Mouse (Mus musculus): ENCODE data around the gene Dclk1.

Gene Dclk1

DNA sequence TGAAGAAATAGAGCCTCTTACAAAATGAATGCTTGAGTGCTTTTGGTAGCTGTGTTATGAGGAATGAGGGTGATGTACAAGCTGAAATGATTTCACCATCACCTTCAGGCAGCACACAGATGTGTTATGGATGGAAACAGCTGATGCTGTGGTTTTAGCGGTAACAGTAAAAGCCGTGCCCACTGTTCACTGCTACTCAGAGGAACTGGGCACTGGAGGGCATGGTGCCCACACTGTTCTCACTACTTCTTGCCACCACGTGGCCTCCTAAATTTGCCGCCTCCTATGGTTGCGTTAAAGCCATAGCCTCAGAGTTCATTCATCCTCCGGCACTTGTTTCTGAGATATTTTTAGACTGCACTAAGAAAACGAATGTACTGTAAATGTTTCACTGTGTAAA, 18.0 kb downstream of the Dclk1 start:
- DNase-seq (ENCODE audit: low read depth, low spot score) = no peak

DNA sequence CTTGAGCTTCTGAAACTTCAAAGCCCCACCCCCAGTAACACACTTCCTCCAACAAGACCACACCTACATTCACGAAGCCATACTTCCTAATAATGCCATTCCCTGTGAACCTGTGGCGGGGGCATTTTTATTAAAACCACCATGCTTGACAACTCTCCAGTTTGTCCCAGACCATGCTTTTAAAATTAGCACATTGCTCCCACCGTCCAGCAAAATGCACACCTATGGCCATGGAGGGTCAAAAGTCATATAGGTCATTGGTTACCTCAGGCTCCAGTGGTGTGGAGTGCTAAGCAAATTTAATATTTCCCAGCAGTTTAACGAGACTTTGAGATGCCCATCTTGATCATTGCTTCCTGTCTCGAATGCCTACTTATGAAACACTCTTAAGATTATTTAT, 23.9 kb downstream of the Dclk1 start:
- DNase-seq (ENCODE audit: low read depth, low spot score) = no peak

DNA sequence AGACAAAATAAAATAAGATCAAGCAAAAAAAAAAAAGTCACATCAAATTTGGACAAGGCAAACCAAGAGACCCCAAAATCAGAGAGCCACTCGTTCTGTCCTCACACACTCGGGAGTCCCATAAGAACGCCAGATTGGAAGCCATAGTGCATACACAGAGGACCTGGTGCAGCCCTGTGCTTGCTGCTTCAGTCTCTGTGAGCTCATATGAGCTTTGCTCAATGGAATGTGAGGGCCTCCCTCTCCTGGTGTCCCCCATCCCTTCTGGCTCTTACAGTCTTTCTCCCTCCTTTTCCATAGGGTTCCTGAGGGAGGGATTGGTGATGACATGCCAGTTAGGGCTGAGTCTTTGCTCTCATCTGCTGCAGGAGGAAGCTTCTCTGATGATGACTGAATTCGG, 27.6 kb downstream of the Dclk1 start:
- DNase-seq (ENCODE audit: low read depth, low spot score) = no peak

DNA sequence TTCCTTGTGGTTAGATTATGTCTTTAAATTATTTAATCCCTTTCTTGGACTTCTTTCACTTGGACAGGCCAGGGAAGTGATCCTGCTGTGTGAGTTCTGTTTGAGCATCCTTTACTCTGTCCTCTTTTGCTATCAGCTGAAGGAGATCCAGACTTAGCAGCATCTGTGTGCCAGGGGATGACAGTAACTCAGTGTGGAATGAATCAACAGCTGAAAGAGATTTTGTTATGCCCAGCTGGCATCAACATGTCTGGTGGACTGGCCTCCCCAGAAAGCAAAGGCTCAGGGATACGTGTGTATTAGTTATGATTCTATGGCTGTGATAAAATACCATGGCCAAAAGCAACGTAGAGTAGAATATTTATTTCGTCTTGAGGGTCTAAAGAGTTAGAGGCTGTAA, 28.2 kb downstream of the Dclk1 start:
- no peak for DNase-seq (ENCODE audit: low read depth, low spot score)

DNA sequence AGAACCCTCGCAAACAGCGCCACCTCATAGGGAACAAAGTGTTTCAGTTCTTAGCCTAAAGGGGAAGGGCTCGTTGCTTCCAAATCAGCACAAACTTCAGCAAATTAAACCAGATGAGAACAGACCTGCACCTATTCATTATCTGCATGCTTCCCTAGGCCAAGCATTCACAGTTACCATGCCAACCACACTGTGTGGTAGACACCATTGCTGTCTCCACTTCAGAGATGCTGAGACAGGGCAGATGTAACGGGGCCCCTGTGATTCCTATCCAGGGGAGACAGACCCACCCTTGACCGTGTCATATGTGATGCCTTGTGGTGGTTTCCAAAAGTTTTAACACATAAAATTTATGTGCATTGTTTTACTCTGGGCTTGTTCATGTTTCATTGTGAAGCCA, 28.8 kb downstream of the Dclk1 start:
- DNase-seq (ENCODE audit: low read depth, low spot score) = no peak

DNA sequence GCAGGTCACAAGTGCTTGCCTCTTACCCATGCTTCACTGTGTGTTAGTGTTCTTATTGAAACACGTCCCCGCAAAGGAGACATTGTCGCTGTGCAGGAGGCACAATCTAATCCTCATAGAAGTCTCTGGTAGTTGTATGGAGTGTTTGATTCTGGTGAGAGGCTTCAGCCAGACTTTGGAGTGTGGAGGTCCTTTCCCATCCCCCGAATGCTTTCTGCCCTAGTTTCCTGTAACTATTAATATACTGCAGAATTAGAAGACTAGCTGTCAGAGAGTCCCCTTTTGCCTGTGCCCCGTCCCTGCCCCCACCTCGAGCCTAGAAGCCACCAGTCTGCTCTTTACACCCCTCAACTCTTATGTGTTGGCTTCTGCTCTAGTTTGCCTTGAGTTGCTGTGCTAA, 30.4 kb downstream of the Dclk1 start:
- DNase-seq (ENCODE audit: low read depth, low spot score) = no peak

DNA sequence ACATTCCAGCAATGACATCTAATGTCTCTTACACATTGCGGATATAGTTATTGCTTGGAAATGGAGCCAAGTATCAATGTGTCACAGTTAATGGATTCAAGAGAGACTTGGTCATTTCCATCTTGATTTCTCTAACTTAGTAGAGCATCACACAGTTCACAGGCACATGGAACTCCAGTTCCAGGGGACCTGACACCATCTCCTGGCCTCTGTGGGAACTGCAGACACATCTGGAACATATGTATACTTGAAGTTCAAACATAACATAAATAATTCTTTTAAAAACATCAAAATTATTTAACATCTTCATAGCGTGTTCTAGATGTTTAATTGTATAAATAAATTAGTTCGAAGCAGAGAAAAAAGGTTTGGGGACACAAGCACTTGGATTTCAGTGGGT, 34.3 kb downstream of the Dclk1 start:
- DNase-seq (ENCODE audit: low read depth, low spot score) = no peak

GRCm38 (mm10) chr3:55276851-55277250, 34.7 kb downstream of the Dclk1 start:
- DNase-seq (ENCODE audit: low read depth, low spot score) = no peak

- DNase-seq (ENCODE audit: low read depth, low spot score) = no peak
These were observed 35.7 kb downstream of the Dclk1 start for GRCm38 (mm10) chr3:55277829-55278228.

- DNase-seq (ENCODE audit: low read depth, low spot score) = no peak
These were observed 37.8 kb downstream of the Dclk1 start for GRCm38 (mm10) chr3:55279923-55280322.

DNA sequence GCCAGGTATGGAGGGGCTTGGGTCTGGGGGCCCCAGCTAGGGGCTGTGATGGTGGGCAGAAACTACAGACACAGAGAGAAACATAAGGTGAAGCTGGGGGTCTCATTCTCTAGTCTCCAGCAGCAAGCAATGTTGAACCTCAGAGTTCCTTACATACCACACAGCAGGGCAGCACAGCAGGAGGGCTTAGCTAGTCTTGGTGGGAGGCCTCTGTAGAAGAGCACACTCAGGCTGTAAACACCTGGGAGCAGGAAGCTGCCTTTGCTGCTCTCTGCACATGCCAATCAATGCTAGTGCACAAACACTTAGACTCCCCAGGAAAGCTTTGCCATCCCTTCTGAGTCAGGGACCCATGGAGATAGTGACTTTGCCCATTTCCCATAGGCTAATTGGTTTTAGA, 38.3 kb downstream of the Dclk1 start:
- DNase-seq (ENCODE audit: low read depth, low spot score) = no peak

DNA sequence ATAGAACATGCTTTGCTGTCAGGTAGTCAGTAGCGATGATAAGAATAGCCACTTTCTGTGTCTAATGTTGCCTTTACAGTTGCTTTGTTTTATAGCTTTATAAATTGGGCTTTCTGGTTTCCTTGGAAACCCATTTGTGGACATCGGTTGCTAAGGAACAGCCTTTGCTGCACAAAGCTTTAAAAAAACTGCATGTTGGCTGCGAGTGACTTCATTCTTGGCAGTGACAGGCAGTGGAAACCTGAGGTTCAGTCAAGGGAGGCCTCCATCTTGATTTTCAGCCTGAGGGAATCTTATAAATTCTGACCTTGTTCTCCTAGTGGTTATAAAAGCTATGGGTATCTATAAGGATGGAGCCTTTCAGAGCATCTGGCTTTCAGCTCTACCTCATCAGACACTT, 42.1 kb downstream of the Dclk1 start:
- peak; percentile 81 for DNase-seq (ENCODE audit: low read depth, low spot score)

DNA sequence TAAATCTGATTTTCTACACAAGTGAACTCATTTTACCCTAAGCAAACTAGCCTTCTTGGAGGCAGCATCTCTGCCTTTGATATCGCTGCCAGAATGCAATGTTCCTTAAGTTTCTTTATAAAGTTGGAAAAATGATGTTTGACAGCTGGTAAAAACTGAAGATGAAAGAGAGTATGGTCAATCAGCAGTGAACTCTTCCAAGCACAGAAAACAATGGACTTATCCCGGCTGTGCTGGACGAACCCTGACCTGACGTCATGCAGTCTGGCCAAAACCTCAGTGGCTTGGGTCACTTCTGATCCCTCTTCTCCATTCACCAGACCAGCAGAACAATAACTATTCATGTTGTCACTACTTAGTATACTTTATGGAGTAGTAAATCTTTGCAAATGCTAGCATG, 46.6 kb downstream of the Dclk1 start:
- no peak for DNase-seq (ENCODE audit: low read depth, low spot score)

GRCm38 (mm10) chr3:55291964-55292363, 49.8 kb downstream of the Dclk1 start:
- no peak for DNase-seq (ENCODE audit: low read depth, low spot score)

DNA sequence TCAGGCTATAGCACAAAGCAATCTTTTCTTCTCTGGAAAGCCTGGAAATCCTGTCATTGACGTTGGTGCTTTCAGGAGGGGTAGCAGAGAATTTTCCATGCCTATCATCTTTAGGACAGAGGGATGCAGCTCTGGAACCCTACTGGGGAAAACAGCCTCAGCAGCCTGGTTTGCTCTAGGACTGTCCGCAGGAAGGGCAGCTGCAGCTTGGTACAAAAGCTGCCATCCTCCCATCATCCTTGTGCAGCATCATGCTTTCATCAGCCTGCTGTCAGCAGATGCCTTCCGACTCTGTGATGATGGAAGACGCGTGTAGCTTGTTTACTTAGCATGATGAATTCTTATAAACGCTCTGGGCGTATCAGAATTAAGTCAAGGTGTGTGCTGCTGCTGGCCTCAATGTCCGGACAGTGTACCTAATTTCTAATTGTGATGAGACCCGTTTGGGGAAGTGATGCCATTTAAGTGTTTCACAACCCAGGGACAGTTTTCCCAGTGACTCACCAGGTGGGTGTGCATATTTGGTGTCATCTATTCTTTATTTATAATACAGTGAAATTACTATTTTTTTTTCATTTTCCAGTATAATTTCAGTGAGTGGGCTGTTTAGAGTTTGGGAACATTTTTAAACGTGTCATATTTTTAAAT, 50.7 kb downstream of the Dclk1 start:
- no peak for DNase-seq (ENCODE audit: low read depth, low spot score)

DNA sequence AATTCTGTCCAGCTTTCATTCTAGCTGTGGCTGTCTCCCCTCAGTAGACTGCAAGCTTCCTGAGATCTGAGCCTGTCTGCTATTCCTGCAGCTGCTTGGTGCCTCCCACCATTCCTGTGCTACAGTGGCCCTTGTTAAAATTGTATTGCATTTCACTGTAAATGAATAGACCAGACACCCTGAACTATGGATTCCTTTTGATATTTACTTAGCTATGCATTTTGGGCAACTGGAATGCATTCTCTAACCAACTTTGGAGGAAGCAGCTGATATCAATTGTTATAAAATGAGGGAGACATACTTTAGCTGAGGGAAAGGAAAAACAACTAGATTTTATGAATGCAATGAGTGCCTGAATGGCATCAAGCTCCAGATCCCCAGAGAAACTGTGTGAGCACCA, 63.5 kb downstream of the Dclk1 start:
- no peak for DNase-seq (ENCODE audit: low read depth, low spot score)

GRCm38 (mm10) chr3:55307553-55308177, 65.5 kb downstream of the Dclk1 start:
- DNase-seq (ENCODE audit: low read depth, low spot score) = no peak

DNA sequence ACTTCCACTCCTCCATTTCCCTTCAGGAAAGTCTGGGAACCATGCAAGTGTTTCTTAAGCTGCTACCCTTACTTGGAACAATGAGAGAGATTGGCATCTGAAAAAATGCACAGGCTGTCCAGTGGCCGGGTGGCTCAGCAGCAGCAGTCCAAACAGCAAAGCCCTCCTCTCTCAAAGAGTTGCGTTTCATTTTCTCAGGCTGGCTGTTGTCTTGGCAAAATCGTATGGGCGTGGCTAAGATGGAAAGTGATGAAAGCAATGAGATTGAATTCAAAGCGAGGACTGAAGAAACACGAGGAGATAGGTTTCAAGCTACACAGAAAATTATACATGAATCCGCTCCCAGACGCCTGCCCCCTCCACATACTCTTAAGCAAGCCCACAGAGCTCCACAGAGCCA, 67.8 kb downstream of the Dclk1 start:
- DNase-seq (ENCODE audit: low read depth, low spot score) = no peak

GRCm38 (mm10) chr3:55315827-55316226, 73.7 kb downstream of the Dclk1 start:
- peak; percentile 51 for DNase-seq (ENCODE audit: low read depth, low spot score)

- DNase-seq (ENCODE audit: low read depth, low spot score) = no peak
These were observed 75.9 kb downstream of the Dclk1 start for GRCm38 (mm10) chr3:55318021-55318420.

DNA sequence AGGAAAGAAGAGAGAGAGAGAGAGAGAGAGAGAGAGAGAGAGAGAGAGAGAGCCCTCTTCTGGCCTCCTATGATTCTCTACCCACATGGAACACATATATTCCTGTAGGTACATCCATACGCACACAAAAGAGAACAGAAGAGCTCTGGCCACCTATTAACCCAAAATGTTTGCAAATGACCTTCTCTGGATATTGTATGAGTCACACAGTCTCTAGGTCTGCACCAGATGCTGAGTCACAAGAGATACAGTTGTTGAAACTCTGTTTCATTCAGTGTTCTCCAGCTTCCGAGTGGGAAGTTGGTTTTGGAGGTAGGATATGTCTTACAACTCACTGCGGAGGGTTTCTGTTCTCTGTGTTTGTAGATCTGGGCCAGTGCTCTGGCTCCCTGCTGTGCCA, 78.4 kb downstream of the Dclk1 start:
- DNase-seq (ENCODE audit: low read depth, low spot score) = no peak

DNA sequence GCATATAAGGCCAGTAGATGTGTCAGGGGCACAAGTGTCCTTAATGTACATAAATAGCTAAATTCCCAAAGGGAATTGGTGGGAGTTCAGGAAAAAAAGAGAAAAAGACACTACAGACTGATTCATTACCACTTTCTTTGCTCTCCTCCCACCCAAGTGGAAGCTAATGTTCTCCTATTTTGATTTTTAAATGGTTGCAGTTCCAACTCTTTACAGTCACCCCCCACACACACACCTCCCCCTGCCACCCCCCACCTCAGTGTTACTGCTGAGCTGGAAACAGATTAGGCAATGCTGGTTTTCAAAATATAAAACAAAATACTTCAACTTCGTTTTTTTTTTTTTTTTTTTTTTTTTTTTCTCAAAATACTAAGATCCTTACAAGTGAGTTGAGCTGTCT, 81.9 kb downstream of the Dclk1 start:
- no peak for DNase-seq (ENCODE audit: low read depth, low spot score)

GRCm38 (mm10) chr3:55330496-55330895, 88.3 kb downstream of the Dclk1 start:
- no peak for DNase-seq (ENCODE audit: low read depth, low spot score)

- DNase-seq (ENCODE audit: low read depth, low spot score) = no peak
These were observed 89.5 kb downstream of the Dclk1 start for GRCm38 (mm10) chr3:55331694-55332093.
